Mouse (Mus musculus): ENCODE results near the gene Fbxl15. TPM values are rescaled to one million over a fixed set of nuclear protein-coding genes. Genes with fewer than 3 reads are reported as not detected.

The Fbxl15 gene
- polyA plus RNA-seq, 1 experiment = 18.6 TPM

GRCm38 (mm10) chr19:46329951-46330350, 2.0 kb downstream of the Fbxl15 start:
- Histone ChIP-seq H3K36me3 (replicated peaks; ENCODE audit: low read length) (peaks cover 30% of the 10 kb centered on the region), H3K27me3 (replicated peaks) (peaks cover 26% of the 10 kb centered on the region), H3K4me3 (replicated peaks) (peak overlapping the region; percentile 83), H3K9me3 (no peaks in the 10 kb centered on the region), H3K4me1 (peaks cover 49% of the 10 kb centered on the region)
- TF ChIP-seq FLI1 (IDR thresholded peaks at IDR 0.05; ENCODE audit: low read length) (no peak), GATA1 (IDR thresholded peaks at IDR 0.05; ENCODE audit: borderline replicate concordance, low read length) (no peak)

- H3K4me3 ChIP-seq (replicated peaks) = no peak overlapping the region
- TF ChIP-seq FLI1 (IDR thresholded peaks at IDR 0.05; ENCODE audit: low read length) (no peak), GATA1 (IDR thresholded peaks at IDR 0.05; ENCODE audit: borderline replicate concordance, low read length) (no peak)
- peaks cover 30% of the 10 kb centered on the region for H3K36me3 ChIP-seq (replicated peaks; ENCODE audit: low read length)
- peaks cover 19% of the 10 kb centered on the region for H3K27me3 ChIP-seq (replicated peaks)
- H3K9me3 ChIP-seq = no peaks in the 10 kb centered on the region
- peaks cover 49% of the 10 kb centered on the region for H3K4me1 ChIP-seq
Measured at GRCm38 (mm10) chr19:46330696-46331095, 2.7 kb downstream of the Fbxl15 start.

- H3K4me3 ChIP-seq (replicated peaks) = no peak overlapping the region
- no peak for TF ChIP-seq GATA1 (IDR thresholded peaks at IDR 0.05; ENCODE audit: borderline replicate concordance, low read length)
- no peaks in the 10 kb centered on the region for H3K9me3 ChIP-seq
- peaks cover 12% of the 10 kb centered on the region for H3K27me3 ChIP-seq (replicated peaks)
- H3K4me1 ChIP-seq = peaks cover 46% of the 10 kb centered on the region
- peaks cover 34% of the 10 kb centered on the region for H3K36me3 ChIP-seq (replicated peaks; ENCODE audit: low read length)
Measured at GRCm38 (mm10) chr19:46331326-46331725, 3.3 kb downstream of the Fbxl15 start.

- peaks cover 6% of the 10 kb centered on the region for H3K27me3 ChIP-seq (replicated peaks)
- peaks cover 37% of the 10 kb centered on the region for H3K36me3 ChIP-seq (replicated peaks; ENCODE audit: low read length)
- no peak for TF ChIP-seq GATA1 (IDR thresholded peaks at IDR 0.05; ENCODE audit: borderline replicate concordance, low read length)
- no peak for TF ChIP-seq FLI1 (IDR thresholded peaks at IDR 0.05; ENCODE audit: low read length)
- no peaks in the 10 kb centered on the region for H3K9me3 ChIP-seq
- H3K4me1 ChIP-seq = peaks cover 40% of the 10 kb centered on the region
- H3K4me3 ChIP-seq (replicated peaks) = no peak overlapping the region
Measured at GRCm38 (mm10) chr19:46331936-46332335, 4.0 kb downstream of the Fbxl15 start.

- Histone ChIP-seq H3K27me3 (replicated peaks) (peaks cover 4% of the 10 kb centered on the region), H3K9me3 (no peaks in the 10 kb centered on the region), H3K4me3 (replicated peaks) (no peak overlapping the region), H3K4me1 (peaks cover 40% of the 10 kb centered on the region), H3K36me3 (replicated peaks; ENCODE audit: low read length) (peaks cover 37% of the 10 kb centered on the region)
- TF ChIP-seq GATA1 (IDR thresholded peaks at IDR 0.05; ENCODE audit: borderline replicate concordance, low read length) (no peak), FLI1 (IDR thresholded peaks at IDR 0.05; ENCODE audit: low read length) (no peak)
Measured at GRCm38 (mm10) chr19:46332721-46333339, 4.8 kb downstream of the Fbxl15 start.

- peaks cover 37% of the 10 kb centered on the region for H3K36me3 ChIP-seq (replicated peaks; ENCODE audit: low read length)
- H3K27me3 ChIP-seq (replicated peaks) = peaks cover 4% of the 10 kb centered on the region
- H3K4me3 ChIP-seq (replicated peaks) = no peak overlapping the region
- no peaks in the 10 kb centered on the region for H3K9me3 ChIP-seq
- TF ChIP-seq GATA1 (IDR thresholded peaks at IDR 0.05; ENCODE audit: borderline replicate concordance, low read length) (no peak), FLI1 (IDR thresholded peaks at IDR 0.05; ENCODE audit: low read length) (no peak)
- peaks cover 40% of the 10 kb centered on the region for H3K4me1 ChIP-seq
Measured at GRCm38 (mm10) chr19:46333906-46334305, 5.9 kb downstream of the Fbxl15 start.

- Histone ChIP-seq H3K36me3 (replicated peaks; ENCODE audit: low read length) (peaks cover 9% of the 10 kb centered on the region), H3K9me3 (no peaks in the 10 kb centered on the region), H3K27me3 (replicated peaks) (peaks cover 12% of the 10 kb centered on the region), H3K4me3 (replicated peaks) (peak overlapping the region; percentile 95), H3K4me1 (peaks cover 44% of the 10 kb centered on the region)
- TF ChIP-seq GATA1 (IDR thresholded peaks at IDR 0.05; ENCODE audit: borderline replicate concordance, low read length) (no peak), FLI1 (IDR thresholded peaks at IDR 0.05; ENCODE audit: low read length) (no peak)
Measured at GRCm38 (mm10) chr19:46337719-46338330, 9.8 kb downstream of the Fbxl15 start.

- peak within 1 kb of the TSS; percentile 95 for H3K4me3 ChIP-seq (replicated peaks)
- peaks cover 7% of the 10 kb centered on the region for H3K36me3 ChIP-seq (replicated peaks; ENCODE audit: low read length)
- H3K4me1 ChIP-seq = peaks cover 46% of the 10 kb centered on the region
- H3K27me3 ChIP-seq (replicated peaks) = peaks cover 13% of the 10 kb centered on the region
- TF ChIP-seq GATA1 (IDR thresholded peaks at IDR 0.05; ENCODE audit: borderline replicate concordance, low read length) (no peak), FLI1 (IDR thresholded peaks at IDR 0.05; ENCODE audit: low read length) (no peak)
- H3K9me3 ChIP-seq = no peaks in the 10 kb centered on the region
Measured at GRCm38 (mm10) chr19:46338331-46338936, 10.4 kb downstream of the Fbxl15 start, which contains the start of gene Cuedc2. Gene Cuedc2, minus strand, starts transcription at chr19:46338702.

- Histone ChIP-seq H3K9me3 (no peaks in the 10 kb centered on the region), H3K27me3 (replicated peaks) (peaks cover 17% of the 10 kb centered on the region), H3K4me1 (peaks cover 51% of the 10 kb centered on the region), H3K36me3 (replicated peaks; ENCODE audit: low read length) (peaks cover 7% of the 10 kb centered on the region), H3K4me3 (replicated peaks) (peak overlapping the region; percentile 95)
- no peak for TF ChIP-seq FLI1 (IDR thresholded peaks at IDR 0.05; ENCODE audit: low read length)
- TF ChIP-seq GATA1 (IDR thresholded peaks at IDR 0.05; ENCODE audit: borderline replicate concordance, low read length) = no peak
Measured at GRCm38 (mm10) chr19:46338942-46339286, 10.9 kb downstream of the Fbxl15 start.

Data from megakaryocyte, embryonic 14.5 days (primary cell).